Comparison of ENCODE assay signal across 9 mouse cellular contexts in the genomic region with DNA sequence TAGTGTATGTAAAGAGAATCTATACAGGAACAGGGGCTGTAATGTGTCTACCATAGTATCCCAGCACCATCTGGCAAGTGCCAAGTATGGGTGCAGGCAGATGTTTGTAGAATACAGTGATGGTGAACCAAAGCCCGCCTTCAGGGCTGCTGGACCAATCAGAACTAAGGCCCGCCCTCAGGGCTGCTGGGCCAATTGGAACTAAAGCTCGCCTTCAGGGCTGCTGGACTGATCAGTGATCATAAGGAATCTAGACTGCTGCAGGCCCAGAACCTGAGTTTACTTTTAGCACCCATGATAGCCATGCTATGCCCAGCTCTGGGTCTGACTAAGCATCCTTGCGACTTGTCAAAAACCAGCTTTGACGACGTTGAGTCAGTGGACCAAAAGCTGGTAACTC. TPM values are rescaled to one million over a fixed set of nuclear protein-coding genes. Genes with fewer than 3 reads are reported as not detected.
DNase-seq lines count a peak whose midpoint lies in the region; ATAC-seq and TF ChIP-seq lines count a peak whose summit lies in the region.
"Had no signal": no experiment of that assay in that cellular context is flagged by ENCODE, and none has a peak within 500 bp of the region (broad histone marks: within the 10 kb centered on the region; RNA-seq: fewer than 3 reads in every experiment).

No protein-coding gene starts in this region.

- 24% methylated on average over 6 of the region's 6 CpGs for WGBS in kidney, postnatal 0 days
- 40% methylated on average over 6 of the region's 6 CpGs for WGBS in kidney, adult 2 months
- WGBS in hindbrain, embryonic 11.5 days: 25% methylated on average over 6 of the region's 6 CpGs
- WGBS in neural tube, embryonic 13.5 days: 32% methylated on average over 6 of the region's 6 CpGs

- no peak overlapping the region for H3K4me3 ChIP-seq in kidney, postnatal 0 days (replicated peaks; ENCODE audit: low read depth, low read length)
- no peak overlapping the region for H3K4me3 ChIP-seq in kidney, adult 2 months (ENCODE audit: insufficient read depth, low read depth, low read length)
- no peak overlapping the region for H3K4me3 ChIP-seq in hindbrain, embryonic 11.5 days (ENCODE audit: low read depth, low read length)
- no peak overlapping the region for H3K4me3 ChIP-seq in neural tube, embryonic 13.5 days

- DNase-seq in kidney, postnatal 0 days (ENCODE audit: low spot score): peak; percentile 16
- DNase-seq in kidney, adult 2 months: no peak
- peak; percentile 50 for DNase-seq in embryo, embryonic 10.5 days (ENCODE audit: low spot score)
- DNase-seq in hindbrain, embryonic 11.5 days (ENCODE audit: low spot score): peak; percentile 49
- no peak for DNase-seq in natural killer cell, adult 2 months (ENCODE audit: low spot score in 2 of 2)
- no peak for DNase-seq in gastrocnemius, adult 18-20 months (ENCODE audit: low spot score)
- DNase-seq in ovary, postnatal 14 days (ENCODE audit: low spot score): no peak

- ATAC-seq in kidney, postnatal 0 days (replicated peaks; ENCODE audit: low FRiP score, low read depth): no peak
- ATAC-seq in hindbrain, embryonic 11.5 days (ENCODE audit: low FRiP score): no peak
- no peak; the same call in 1 of the 2 replicates for ATAC-seq in neural tube, embryonic 13.5 days (ENCODE audit: low read depth)

- H3K4me1 ChIP-seq in kidney, postnatal 0 days (replicated peaks; ENCODE audit: insufficient read depth, low read length): no peaks in the 10 kb centered on the region
- no peaks in the 10 kb centered on the region for H3K4me1 ChIP-seq in kidney, adult 2 months (ENCODE audit: control insufficient read depth, insufficient read depth, low read length)
- no peaks in the 10 kb centered on the region for H3K4me1 ChIP-seq in hindbrain, embryonic 11.5 days (replicated peaks; ENCODE audit: control insufficient read depth, insufficient read depth, low read length)
- H3K4me1 ChIP-seq in neural tube, embryonic 13.5 days (replicated peaks): no peaks in the 10 kb centered on the region

- no peak for TF ChIP-seq CTCF in kidney, postnatal 0 days (IDR thresholded peaks at IDR 0.05; ENCODE audit: low read depth)
- no peak for TF ChIP-seq CTCF in kidney, adult 2 months (conservative IDR thresholded peaks at IDR 0.05; ENCODE audit: insufficient read depth, insufficient read length, low read depth, low read length)

- no peak overlapping the region for H3K4me2 ChIP-seq in kidney, postnatal 0 days (ENCODE audit: low read length)
- H3K4me2 ChIP-seq in hindbrain, embryonic 11.5 days (replicated peaks; ENCODE audit: low read depth, low read length): no peak overlapping the region
- H3K4me2 ChIP-seq in neural tube, embryonic 13.5 days: peak overlapping the region; percentile 25; the same call in 1 of the 2 replicates

- TF ChIP-seq POLR2A in kidney, adult 2 months (IDR thresholded peaks at IDR 0.05; ENCODE audit: low read depth, low read length): no peak

- no peak overlapping the region for H3K9ac ChIP-seq in kidney, postnatal 0 days (ENCODE audit: low read depth, low read length)
- no peak overlapping the region for H3K9ac ChIP-seq in hindbrain, embryonic 11.5 days (ENCODE audit: low read depth, low read length)
- H3K9ac ChIP-seq in neural tube, embryonic 13.5 days: no peak overlapping the region

- H3K9me3 ChIP-seq in kidney, postnatal 0 days (replicated peaks; ENCODE audit: low read length): no peaks in the 10 kb centered on the region
- H3K9me3 ChIP-seq in hindbrain, embryonic 11.5 days (ENCODE audit: control insufficient read depth, low read length): no peaks in the 10 kb centered on the region
- no peaks in the 10 kb centered on the region for H3K9me3 ChIP-seq in neural tube, embryonic 13.5 days

- H3K27me3 ChIP-seq in kidney, postnatal 0 days (ENCODE audit: insufficient read depth, low read length): no peaks in the 10 kb centered on the region
- no peaks in the 10 kb centered on the region for H3K27me3 ChIP-seq in kidney, adult 2 months (replicated peaks; ENCODE audit: control insufficient read depth, insufficient read depth, low read length)
- no peaks in the 10 kb centered on the region for H3K27me3 ChIP-seq in hindbrain, embryonic 11.5 days (ENCODE audit: control insufficient read depth, insufficient read depth, low read length)
- H3K27me3 ChIP-seq in neural tube, embryonic 13.5 days: no peaks in the 10 kb centered on the region

- no peak overlapping the region for H3K27ac ChIP-seq in kidney, postnatal 0 days
- no peak overlapping the region for H3K27ac ChIP-seq in kidney, adult 2 months (ENCODE audit: insufficient read depth, low read depth, low read length)
- H3K27ac ChIP-seq in hindbrain, embryonic 11.5 days (ENCODE audit: low read depth, low read length): no peak overlapping the region
- no peak overlapping the region for H3K27ac ChIP-seq in neural tube, embryonic 13.5 days (replicated peaks)

- no peaks in the 10 kb centered on the region for H3K36me3 ChIP-seq in kidney, postnatal 0 days (ENCODE audit: insufficient read depth, low read length)
- no peaks in the 10 kb centered on the region for H3K36me3 ChIP-seq in kidney, adult 2 months (ENCODE audit: control insufficient read depth, insufficient read depth, low read length)
- no peaks in the 10 kb centered on the region for H3K36me3 ChIP-seq in hindbrain, embryonic 11.5 days (ENCODE audit: control insufficient read depth, insufficient read depth, low read length)
- H3K36me3 ChIP-seq in neural tube, embryonic 13.5 days: no peaks in the 10 kb centered on the region

RNA-seq across cellular contexts. Expression of a gene that starts 12.2 kb away (rescaled TPM):
- 0.64 and 0.87 TPM in 2 replicates for polyA plus RNA-seq in kidney, postnatal 0 days (2015; fragmentation: Nextera tagmentation; extraction: Ambion mirVana)
- polyA plus RNA-seq in kidney, adult 2 months (2012; rRNA removed): 3.5 and 5.5 TPM in 2 replicates
- 0.13 TPM in 1 of 2 replicates, not detected in the other for polyA plus RNA-seq in hindbrain, embryonic 11.5 days (2014; fragmentation: Nextera tagmentation; extraction: Ambion mirVana)
- 0.19 and 0.43 TPM in 2 replicates for polyA plus RNA-seq in neural tube, embryonic 13.5 days (2015; fragmentation: Nextera tagmentation; extraction: Ambion mirVana)
- total RNA-seq in gastrocnemius, adult 18-20 months (2021): under 1 TPM; 0.19 to 0.25 TPM

RNA-seq across cellular contexts. Expression of a gene that starts 15.6 kb away (rescaled TPM):
- polyA plus RNA-seq in kidney, postnatal 0 days (2015; fragmentation: Nextera tagmentation; extraction: Ambion mirVana): 0.13 and 0.21 TPM in 2 replicates
- polyA plus RNA-seq in kidney, adult 2 months (2012; rRNA removed): 0.38 and 2.3 TPM in 2 replicates
- polyA plus RNA-seq in hindbrain, embryonic 11.5 days (2014; fragmentation: Nextera tagmentation; extraction: Ambion mirVana): 0.15 and 0.21 TPM in 2 replicates
- 0.45 and 0.56 TPM in 2 replicates for polyA plus RNA-seq in neural tube, embryonic 13.5 days (2015; fragmentation: Nextera tagmentation; extraction: Ambion mirVana)
- total RNA-seq in gastrocnemius, adult 18-20 months (2021): not detected
- total RNA-seq: left cerebral cortex, postnatal 25 days had no signal

RNA-seq across cellular contexts. Expression of a gene that starts 33.4 kb away (rescaled TPM):
- polyA plus RNA-seq in kidney, postnatal 0 days (2015; fragmentation: Nextera tagmentation; extraction: Ambion mirVana): not detected in 2 replicates
- polyA plus RNA-seq in kidney, adult 2 months (2012; rRNA removed): not detected in 2 replicates
- 0.13 and 0.29 TPM in 2 replicates for polyA plus RNA-seq in hindbrain, embryonic 11.5 days (2014; fragmentation: Nextera tagmentation; extraction: Ambion mirVana)
- 0.14 TPM in 1 of 2 replicates, not detected in the other for polyA plus RNA-seq in neural tube, embryonic 13.5 days (2015; fragmentation: Nextera tagmentation; extraction: Ambion mirVana)
- total RNA-seq in gastrocnemius, adult 18-20 months (2021): not detected
- total RNA-seq: left cerebral cortex, postnatal 25 days had no signal

RNA-seq across cellular contexts. Expression of a gene that starts 50.2 kb away (rescaled TPM):
- polyA plus RNA-seq in kidney, postnatal 0 days (2015; fragmentation: Nextera tagmentation; extraction: Ambion mirVana): 3.6 and 5.5 TPM in 2 replicates
- 1.5 and 4.4 TPM in 2 replicates for polyA plus RNA-seq in kidney, adult 2 months (2012; rRNA removed)
- 4.6 and 5.0 TPM in 2 replicates for polyA plus RNA-seq in hindbrain, embryonic 11.5 days (2014; fragmentation: Nextera tagmentation; extraction: Ambion mirVana)
- 37.3 and 39.6 TPM in 2 replicates for polyA plus RNA-seq in neural tube, embryonic 13.5 days (2015; fragmentation: Nextera tagmentation; extraction: Ambion mirVana)
- total RNA-seq in gastrocnemius, adult 18-20 months (2021): under 1 TPM; 0.41 to 0.74 TPM

RNA-seq across cellular contexts. Expression of a gene that starts 50.4 kb away (rescaled TPM):
- 1.1 and 1.2 TPM in 2 replicates for polyA plus RNA-seq in kidney, postnatal 0 days (2015; fragmentation: Nextera tagmentation; extraction: Ambion mirVana)
- 2.6 TPM in 2 replicates for polyA plus RNA-seq in kidney, adult 2 months (2012; rRNA removed)
- 0.26 and 0.45 TPM in 2 replicates for polyA plus RNA-seq in hindbrain, embryonic 11.5 days (2014; fragmentation: Nextera tagmentation; extraction: Ambion mirVana)
- 0.45 and 0.46 TPM in 2 replicates for polyA plus RNA-seq in neural tube, embryonic 13.5 days (2015; fragmentation: Nextera tagmentation; extraction: Ambion mirVana)
- total RNA-seq in gastrocnemius, adult 18-20 months (2021): under 1 TPM in 1 of 2 experiments, not detected in 1; 0.09 TPM

Comparison
In these comparisons a context has a peak if more than half of its experiments do, and no peak if none do; other contexts are left out.
1. DNase-seq: peak in kidney, postnatal 0 days (single experiment), embryo, embryonic 10.5 days (single experiment) and hindbrain, embryonic 11.5 days (single experiment); none in kidney, adult 2 months (single experiment), natural killer cell, adult 2 months (0 of 2), gastrocnemius, adult 18-20 months (single experiment) and ovary, postnatal 14 days (single experiment).